Mouse (Mus musculus): ENCODE measurements at regions not wholly inside any gene's neighbourhood (a gene's known extent, or its start where the extent isn't known, plus 50 kb on each side); places are given as distances from the start of the nearest gene placed in this dataset.

- TF ChIP-seq GABPA (IDR thresholded peaks at IDR 0.05; ENCODE audit: insufficient replicate concordance, low read depth, low read length) (no peak), USF1 (IDR thresholded peaks at IDR 0.05; ENCODE audit: low read depth, low read length) (no peak), ZMIZ1 (IDR thresholded peaks at IDR 0.05; ENCODE audit: low read depth, low read length) (no peak), ZKSCAN1 (IDR thresholded peaks at IDR 0.05; ENCODE audit: borderline replicate concordance, low read depth, low read length) (no peak), NELFE (IDR thresholded peaks at IDR 0.05; ENCODE audit: low read depth, low read length) (no peak), SMC3 (IDR thresholded peaks at IDR 0.05; ENCODE audit: low read depth, low read length) (no peak)
Observed at GRCm38 (mm10) chr10:108072211-108072610, 89.8 kb upstream of the Ppp1r12a start.
